Mouse (Mus musculus): ENCODE measurements around the gene Dmrtb1.

DNA sequence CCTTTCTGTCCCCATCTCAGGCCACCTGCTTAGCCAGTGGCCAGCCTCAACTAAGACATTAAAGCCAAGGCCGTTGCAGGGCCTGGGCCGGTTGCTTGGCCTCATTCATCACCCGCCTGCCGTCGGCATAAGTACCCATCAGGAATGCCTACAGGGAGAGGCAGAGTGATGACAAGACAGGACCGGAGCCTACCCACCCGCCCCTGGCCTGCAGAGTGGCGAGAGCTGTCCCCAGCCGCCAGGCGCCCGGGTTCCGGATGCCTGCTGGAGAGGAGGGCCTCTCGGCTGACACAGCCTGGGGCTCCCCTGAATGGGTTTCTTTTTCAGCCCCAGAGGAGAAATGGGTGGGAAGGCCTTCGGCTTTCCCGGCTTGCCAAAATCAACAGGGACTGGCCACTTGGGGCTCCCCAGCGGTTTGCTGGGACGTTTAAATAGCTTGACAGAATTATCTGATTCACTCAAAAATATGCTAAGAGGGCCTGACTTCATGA lies 55.1 kb downstream of the Dmrtb1 start:
- TF ChIP-seq CTCF (IDR thresholded peaks at IDR 0.05; ENCODE audit: low read depth, low read length) (no peak), POLR2A (IDR thresholded peaks at IDR 0.05; ENCODE audit: extremely low read depth, insufficient read depth, low read length) (no peak)

All from liver, adult 2 months (tissue).